Mouse (Mus musculus) adrenal gland, postnatal 4 days (tissue): ENCODE data around the gene Fgb. TPM values are rescaled to one million over a fixed set of nuclear protein-coding genes. Genes with fewer than 3 reads are reported as not detected.

Experiments used
- total RNA-seq, 2 experiments: library from RNA; stranded (reverse); gene quantifications; 2 replicates each; pipeline ENCODE4 v1.2.3; 2021

Fgb gene
- total RNA-seq, 2 experiments from 2014 or later: 4.0 to 144 TPM

Other genes with a start within 250 kb of the Fgb start
- 1 to 10 TPM; 1.1 to 1.2 TPM for gene Rbm46, start 173.4 kb downstream of the Fgb start, total RNA-seq
- under 1 TPM; 0.06 to 0.93 TPM for gene Lrat, start 145.9 kb downstream of the Fgb start, total RNA-seq
- gene Fgg, start 42.1 kb downstream of the Fgb start, total RNA-seq: 100 to 1,000 TPM in 1 of 2 experiments, 1 to 10 TPM in 1; 7.6 to 283 TPM
- 100 to 1,000 TPM in 1 of 2 experiments, 1 to 10 TPM in 1; 8.3 to 344 TPM for gene Fga, start 23.8 kb downstream of the Fgb start, total RNA-seq
- gene Plrg1, start 5.7 kb upstream of the Fgb start, total RNA-seq: 10 to 100 TPM; 53.2 to 59.1 TPM
- 1 to 10 TPM; 1.7 to 2.5 TPM for gene Dchs2, start 78.1 kb upstream of the Fgb start, total RNA-seq